Mouse (Mus musculus) heart, embryonic 15.5 days (tissue): ENCODE data around the gene Mtfr2. TPM values are rescaled to one million over a fixed set of nuclear protein-coding genes. Genes with fewer than 3 reads are reported as not detected.

Experiments
- ATAC-seq: fragments of 200-750 bp; cut with Nextera tagmentation; replicated peaks from 2 replicates; pipeline ENCODE4 v1.8.0; 2017; ENCODE audit warnings: low read depth, moderate TSS enrichment; ENCODE audit not compliant: insufficient number of reproducible peaks, insufficient read depth, low FRiP score
- H3K27ac ChIP-seq: fragments of 300-500 bp; sonication (generic); 2 replicates; pipeline ENCODE4 v1.5.1; 2015; ENCODE audit warnings: mild to moderate bottlenecking, inconsistent platforms
- H3K27me3 ChIP-seq: fragments of 300-500 bp; sonication (generic); 2 replicates; pipeline ENCODE4 v1.6.1; 2015; ENCODE audit warnings: inconsistent platforms
- H3K36me3 ChIP-seq: fragments of 300-500 bp; sonication (generic); 2 replicates; pipeline ENCODE4 v1.6.1; 2015; ENCODE audit warnings: mild to moderate bottlenecking, inconsistent platforms
- H3K4me1 ChIP-seq: fragments of 300-500 bp; sonication (generic); replicated peaks from 2 replicates; pipeline ENCODE4 v1.6.1; 2015; ENCODE audit warnings: inconsistent platforms
- H3K4me2 ChIP-seq: fragments of 300-500 bp; sonication (generic); 2 replicates; pipeline ENCODE4 v1.6.1; 2015; ENCODE audit warnings: inconsistent platforms, mild to moderate bottlenecking, moderate library complexity
- H3K4me3 ChIP-seq: fragments of 300-500 bp; sonication (generic); 2 replicates; pipeline ENCODE4 v1.5.1; 2015; ENCODE audit warnings: mild to moderate bottlenecking, inconsistent platforms
- H3K9ac ChIP-seq: fragments of 300-500 bp; sonication (generic); 2 replicates; pipeline ENCODE4 v1.6.1; 2015; ENCODE audit warnings: mild to moderate bottlenecking, inconsistent platforms
- H3K9me3 ChIP-seq: fragments of 300-500 bp; sonication (generic); replicated peaks from 2 replicates; pipeline ENCODE4 v1.6.1; 2016; ENCODE audit warnings: inconsistent platforms
- WGBS: fragments of 180-500 bp; shearing (Covaris S2); methylation state at CpG from one replicate; pipeline ENCODE4 v1.1.7; 2015; ENCODE audit warnings: mixed read lengths; 5-methylcytosine and 5-hydroxymethylcytosine counted together
- polyA plus RNA-seq: library from polyadenylated mRNA; unstranded; fragments of >200 nt; fragmentation: Nextera tagmentation; extraction: Ambion mirVana; gene quantifications from 2 replicates; pipeline ENCODE4 v1.2.1, GENCODE M21; 2015

The Mtfr2 gene
- polyA plus RNA-seq, 1 experiment from 2014 or later, result 2.1 TPM

DNA sequence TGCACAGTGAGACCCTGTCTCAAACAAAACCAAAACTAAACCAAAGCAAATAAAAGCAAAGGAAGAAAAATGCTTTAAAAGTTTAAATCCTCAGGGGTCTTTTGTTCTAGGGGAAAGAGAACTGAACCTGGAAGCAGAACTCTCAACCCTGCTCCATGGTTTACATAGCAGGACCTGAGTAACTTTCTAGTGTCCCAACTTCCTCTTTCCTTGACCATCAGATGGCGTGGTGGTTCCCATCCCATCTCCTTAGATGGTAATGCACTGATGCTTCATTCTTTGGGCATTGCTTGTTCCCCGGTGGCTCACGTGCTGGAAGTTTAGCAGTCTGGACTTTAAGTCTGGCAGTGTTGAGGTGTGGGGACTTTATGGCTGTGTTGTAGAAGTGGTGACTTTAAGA is 33.8 kb downstream of the Mtfr2 start:
- no peak overlapping the region for H3K9ac ChIP-seq
- WGBS, result 77% methylated on average over 3 of the region's 3 CpGs
- ATAC-seq, result no peak
- peaks cover 5% of the 10 kb centered on the region; the same call in 1 of the 2 replicates for H3K4me1 ChIP-seq
- no peak overlapping the region for H3K4me2 ChIP-seq
- no peaks in the 10 kb centered on the region for H3K36me3 ChIP-seq
- H3K27me3 ChIP-seq, result no peaks in the 10 kb centered on the region
- no peak overlapping the region for H3K4me3 ChIP-seq
- no peak overlapping the region for H3K27ac ChIP-seq
- no peaks in the 10 kb centered on the region for H3K9me3 ChIP-seq

DNA sequence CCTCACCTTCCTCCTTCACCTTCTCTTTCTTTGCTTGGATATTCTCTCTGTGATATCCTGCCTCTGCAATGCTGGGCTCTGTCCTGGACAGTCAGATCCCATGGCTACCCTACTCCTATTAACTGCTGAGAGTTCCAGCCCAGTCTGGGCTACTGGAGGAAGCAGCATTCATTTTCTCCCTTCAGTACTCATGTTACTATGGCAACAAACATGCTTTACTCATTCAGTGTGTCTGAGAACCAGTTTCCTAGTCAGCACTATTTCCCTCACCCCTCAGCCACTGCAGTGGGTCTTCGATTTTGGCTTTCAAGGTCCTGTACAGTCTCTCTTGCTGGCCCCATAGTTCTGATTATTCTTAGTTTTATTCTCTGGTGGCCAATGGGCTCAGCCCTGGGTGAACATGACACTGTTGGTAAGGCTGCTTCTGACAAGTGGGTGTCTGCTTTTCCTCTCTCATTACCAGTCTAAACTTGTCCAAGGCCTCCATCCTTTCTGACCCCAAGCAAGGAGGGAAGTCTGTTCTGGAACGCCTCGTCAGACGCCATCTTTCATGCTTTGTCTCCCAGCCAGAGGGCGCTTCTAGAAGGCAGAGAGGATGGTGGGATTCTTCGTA is 35.3 kb downstream of the Mtfr2 start:
- WGBS, result 59% methylated on average over 6 of the region's 6 CpGs

DNA sequence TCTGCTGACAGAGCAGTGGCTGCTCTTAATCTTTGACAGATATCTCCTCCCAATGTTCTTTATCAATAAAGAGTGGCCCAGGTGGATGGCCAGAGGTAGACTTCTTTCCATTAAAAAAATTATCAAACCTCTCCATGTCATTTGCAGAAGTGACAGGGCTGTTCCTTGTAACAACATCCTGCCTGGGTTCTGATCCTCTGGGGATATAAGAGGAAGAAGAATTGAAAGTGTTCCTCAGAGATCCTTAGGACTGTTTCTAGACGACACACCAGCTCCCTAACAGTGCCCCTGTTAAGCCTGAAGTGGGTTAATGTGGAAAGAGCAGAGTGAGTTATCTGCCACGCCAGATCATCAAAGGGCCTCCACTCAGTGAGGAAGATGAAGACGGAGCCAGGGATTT is 43.0 kb downstream of the Mtfr2 start:
- H3K27ac ChIP-seq, result no peak overlapping the region
- 45% methylated on average over 3 of the region's 3 CpGs for WGBS
- no peak overlapping the region for H3K4me3 ChIP-seq
- no peaks in the 10 kb centered on the region for H3K27me3 ChIP-seq
- no peak for ATAC-seq
- no peaks in the 10 kb centered on the region for H3K9me3 ChIP-seq
- H3K4me1 ChIP-seq, result no peaks in the 10 kb centered on the region
- H3K9ac ChIP-seq, result no peak overlapping the region
- no peaks in the 10 kb centered on the region for H3K36me3 ChIP-seq
- no peak overlapping the region for H3K4me2 ChIP-seq

More for the DNA sequence above, 35.3 kb downstream of the Mtfr2 start:
- Histone ChIP-seq H3K27ac (no peak overlapping the region), H3K9me3 (no peaks in the 10 kb centered on the region), H3K4me3 (no peak overlapping the region), H3K4me2 (no peak overlapping the region), H3K9ac (no peak overlapping the region), H3K36me3 (no peaks in the 10 kb centered on the region), H3K4me1 (peaks cover 5% of the 10 kb centered on the region; the same call in 1 of the 2 replicates), H3K27me3 (no peaks in the 10 kb centered on the region)
- no peak for ATAC-seq

GRCm38 (mm10) chr10:20394815-20395214 is 47.2 kb downstream of the Mtfr2 start:
- H3K36me3 ChIP-seq, result no peaks in the 10 kb centered on the region
- H3K4me3 ChIP-seq, result no peak overlapping the region
- no peak overlapping the region for H3K4me2 ChIP-seq
- no peaks in the 10 kb centered on the region for H3K27me3 ChIP-seq
- no peak for ATAC-seq
- no peak overlapping the region for H3K9ac ChIP-seq
- 56% methylated on average over 5 of the region's 5 CpGs for WGBS
- H3K4me1 ChIP-seq, result 0 out of 2 replicates have a peak, but pooled peaks cover 7% of the 10 kb centered on the region
- H3K27ac ChIP-seq, result no peak overlapping the region
- no peaks in the 10 kb centered on the region for H3K9me3 ChIP-seq

GRCm38 (mm10) chr10:20395778-20396177 is 48.2 kb downstream of the Mtfr2 start:
- WGBS, result 89% methylated on average over 3 of the region's 3 CpGs
- no peak for ATAC-seq
- H3K4me2 ChIP-seq, result no peak overlapping the region

DNA sequence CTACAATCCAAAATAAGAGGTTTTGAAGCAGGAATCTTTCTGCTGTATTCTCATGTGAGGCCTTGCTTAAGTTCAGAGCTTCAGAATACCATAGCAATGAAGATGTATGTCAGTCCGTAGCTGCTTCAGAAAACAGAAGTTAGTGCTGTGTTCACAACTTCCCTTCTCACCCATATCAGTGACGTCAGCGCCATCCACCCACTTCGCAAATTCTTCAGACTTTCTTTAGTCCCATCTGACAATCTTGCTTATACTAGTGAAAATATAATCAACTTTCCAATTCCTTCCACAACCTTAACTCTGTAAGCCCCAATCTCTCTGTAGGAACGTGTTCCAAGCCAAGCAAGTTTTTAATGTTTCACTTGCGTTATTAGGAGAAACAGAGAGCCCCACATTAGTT is 50.7 kb downstream of the Mtfr2 start:
- WGBS, result 40% methylated on average over 6 of the region's 6 CpGs
- no peaks in the 10 kb centered on the region for H3K9me3 ChIP-seq
- no peak overlapping the region for H3K4me3 ChIP-seq
- 0 out of 2 replicates have a peak, but pooled peaks cover 7% of the 10 kb centered on the region for H3K4me1 ChIP-seq
- no peaks in the 10 kb centered on the region for H3K36me3 ChIP-seq
- no peak overlapping the region for H3K9ac ChIP-seq
- peak overlapping the region; percentile 32; the same call in 1 of the 2 replicates for H3K4me2 ChIP-seq
- ATAC-seq, result no peak
- no peaks in the 10 kb centered on the region for H3K27me3 ChIP-seq
- peak overlapping the region; percentile 31; the same call in 1 of the 2 replicates for H3K27ac ChIP-seq

More at GRCm38 (mm10) chr10:20395778-20396177, 48.2 kb downstream of the Mtfr2 start:
- no peaks in the 10 kb centered on the region for H3K9me3 ChIP-seq
- H3K36me3 ChIP-seq, result no peaks in the 10 kb centered on the region
- no peak overlapping the region for H3K27ac ChIP-seq
- no peak overlapping the region for H3K4me3 ChIP-seq
- H3K9ac ChIP-seq, result no peak overlapping the region
- 0 out of 2 replicates have a peak, but pooled peaks cover 7% of the 10 kb centered on the region for H3K4me1 ChIP-seq
- no peaks in the 10 kb centered on the region for H3K27me3 ChIP-seq

DNA sequence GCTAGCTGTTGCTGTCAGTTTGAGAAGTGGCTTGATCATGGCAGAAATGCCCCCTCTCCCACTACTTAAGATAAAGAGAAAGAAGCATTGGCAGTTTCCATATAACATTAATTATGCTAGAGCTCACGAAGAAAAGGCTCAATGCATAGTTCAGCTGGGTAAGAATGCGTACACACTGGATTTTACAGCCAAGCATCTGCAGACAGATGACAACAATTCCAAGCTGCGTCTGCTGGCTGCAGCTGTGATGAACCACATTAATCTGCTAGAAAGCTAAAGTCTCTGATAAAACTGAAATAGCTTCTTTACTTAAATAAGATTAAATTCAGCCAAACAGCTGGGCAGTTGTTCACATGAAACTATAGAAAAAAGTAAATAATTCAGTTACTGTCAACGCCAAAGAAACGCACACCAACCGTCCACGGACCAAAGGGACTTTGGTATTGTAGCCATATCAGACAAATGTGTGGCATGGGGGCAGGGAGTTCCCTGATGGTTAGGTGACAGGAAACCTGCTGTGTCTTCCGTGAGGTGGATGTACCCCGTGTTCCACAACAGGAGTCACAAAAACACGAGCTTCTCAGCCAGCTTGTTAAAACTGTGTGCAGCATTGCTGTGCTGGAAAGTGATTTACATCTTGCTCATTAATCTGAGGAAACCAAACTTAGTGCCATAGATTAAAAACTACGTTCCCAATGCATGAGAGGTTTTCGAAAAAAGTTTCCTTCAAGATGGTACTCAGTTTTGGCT is 51.2 kb downstream of the Mtfr2 start:
- Histone ChIP-seq H3K36me3 (no peaks in the 10 kb centered on the region), H3K9me3 (no peaks in the 10 kb centered on the region), H3K9ac (no peak overlapping the region), H3K4me1 (0 out of 2 replicates have a peak, but pooled peaks cover 7% of the 10 kb centered on the region), H3K27ac (peak overlapping the region; percentile 31; the same call in 1 of the 2 replicates), H3K4me3 (no peak overlapping the region), H3K4me2 (peak overlapping the region; percentile 32; the same call in 1 of the 2 replicates), H3K27me3 (no peaks in the 10 kb centered on the region)
- ATAC-seq, result no peak
- 49% methylated on average over 12 of the region's 12 CpGs for WGBS

DNA sequence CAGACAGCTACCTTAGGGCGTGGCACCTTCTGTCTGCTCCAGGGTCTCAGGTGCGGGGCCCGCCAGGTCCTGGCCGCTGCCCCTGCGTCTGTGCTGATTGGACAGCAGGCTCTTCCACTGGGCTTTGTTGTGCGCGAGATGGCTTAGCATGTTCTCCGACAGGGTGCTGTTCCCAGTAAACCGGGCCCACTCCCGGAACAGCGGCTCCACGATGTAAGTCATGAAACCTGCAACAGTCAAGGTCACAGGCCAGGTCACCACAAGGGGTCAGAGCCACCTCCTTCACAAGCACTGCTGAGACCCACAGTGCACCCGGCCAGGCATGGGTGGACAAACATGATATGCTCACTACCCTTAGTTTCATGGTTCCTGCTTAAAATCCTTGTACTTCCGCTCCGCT is 52.8 kb downstream of the Mtfr2 start:
- H3K27ac ChIP-seq, result no peak overlapping the region
- no peak overlapping the region for H3K4me3 ChIP-seq
- H3K9ac ChIP-seq, result no peak overlapping the region
- H3K4me2 ChIP-seq, result no peak overlapping the region
- H3K36me3 ChIP-seq, result no peaks in the 10 kb centered on the region
- H3K9me3 ChIP-seq, result no peaks in the 10 kb centered on the region
- H3K4me1 ChIP-seq, result 0 out of 2 replicates have a peak, but pooled peaks cover 7% of the 10 kb centered on the region
- no peaks in the 10 kb centered on the region for H3K27me3 ChIP-seq
- WGBS, result 69% methylated on average over 15 of the region's 15 CpGs
- ATAC-seq, result no peak

DNA sequence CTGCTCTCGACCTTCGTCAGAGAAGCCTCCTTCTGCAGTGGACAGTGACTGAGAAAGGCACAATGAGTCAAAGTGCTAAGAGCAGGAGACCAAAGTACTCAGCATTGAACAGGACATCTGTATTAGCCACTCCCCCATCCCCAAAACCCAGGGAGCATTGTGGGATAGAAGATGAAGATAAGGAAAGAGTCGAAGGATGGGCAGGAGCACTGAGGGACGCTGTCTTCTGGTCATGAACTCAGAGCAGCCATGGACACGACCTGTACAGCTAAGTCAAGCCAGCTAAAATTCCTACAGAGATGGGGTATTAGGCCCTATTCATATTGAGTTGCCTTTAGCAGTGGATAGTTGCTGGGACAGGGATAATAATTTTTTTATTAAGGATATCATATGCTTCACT is 55.4 kb downstream of the Mtfr2 start:
- Histone ChIP-seq H3K4me2 (no peak overlapping the region), H3K27me3 (no peaks in the 10 kb centered on the region), H3K4me3 (no peak overlapping the region), H3K9ac (no peak overlapping the region), H3K4me1 (peaks cover 7% of the 10 kb centered on the region; the same call in 1 of the 2 replicates), H3K36me3 (no peaks in the 10 kb centered on the region), H3K27ac (no peak overlapping the region), H3K9me3 (no peaks in the 10 kb centered on the region)
- ATAC-seq, result no peak
- 75% methylated on average over 5 of the region's 5 CpGs for WGBS

DNA sequence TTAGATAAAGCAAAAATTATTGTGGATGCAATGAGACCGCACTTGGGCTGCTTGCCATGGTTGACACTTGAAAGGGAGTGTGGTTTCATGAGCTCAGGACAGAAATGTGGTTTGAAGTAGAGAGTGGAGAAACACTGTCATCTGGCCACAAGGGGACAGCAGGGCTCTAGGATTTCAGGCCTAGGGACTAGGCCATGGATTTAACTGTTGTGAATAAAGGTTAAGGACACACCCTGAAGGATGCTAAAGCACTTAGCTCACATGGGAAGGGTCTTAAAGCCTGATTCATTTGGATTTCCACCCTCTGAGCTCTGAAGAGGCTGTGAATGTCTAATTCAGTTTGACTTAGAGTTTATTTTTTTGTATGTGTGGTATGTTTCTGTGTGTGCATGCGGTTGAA is 57.9 kb downstream of the Mtfr2 start:
- no peaks in the 10 kb centered on the region for H3K36me3 ChIP-seq
- no peak; the same call in 1 of the 2 replicates for ATAC-seq

DNA sequence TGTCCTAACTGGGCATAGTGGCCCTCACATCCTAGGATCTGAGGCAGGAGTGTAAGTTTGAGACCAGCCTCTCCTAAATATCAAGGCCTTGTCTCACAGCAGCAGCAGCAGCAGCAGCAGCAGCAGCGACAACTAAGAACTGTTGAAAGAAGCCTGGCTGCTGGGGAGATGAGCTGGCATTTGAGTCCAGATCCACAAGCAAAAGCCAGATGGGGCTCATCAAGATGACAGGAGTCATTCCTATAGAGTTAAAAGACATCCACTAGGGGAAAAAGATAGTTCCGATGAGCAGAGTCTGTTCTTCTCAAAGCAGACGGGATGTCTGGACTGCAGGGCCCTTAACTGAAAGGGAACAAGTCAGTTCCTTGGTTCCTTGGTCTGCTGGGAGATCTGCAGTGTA is 60.8 kb downstream of the Mtfr2 start:
- Histone ChIP-seq H3K4me1 (peaks cover 16% of the 10 kb centered on the region), H3K9me3 (no peaks in the 10 kb centered on the region), H3K36me3 (0 out of 2 replicates have a peak, but pooled peaks cover 7% of the 10 kb centered on the region), H3K27ac (peak overlapping the region; percentile 38), H3K27me3 (no peaks in the 10 kb centered on the region), H3K4me2 (no peak overlapping the region), H3K4me3 (no peak overlapping the region), H3K9ac (no peak overlapping the region)
- 0 out of 2 replicates have a peak, but pooled peaks have one; percentile 35 for ATAC-seq
- 19% methylated on average over 3 of the region's 3 CpGs for WGBS

More for the DNA sequence above, 57.9 kb downstream of the Mtfr2 start:
- Histone ChIP-seq H3K4me1 (peaks cover 16% of the 10 kb centered on the region), H3K4me2 (no peak overlapping the region), H3K4me3 (no peak overlapping the region), H3K9me3 (no peaks in the 10 kb centered on the region), H3K9ac (no peak overlapping the region), H3K27ac (no peak overlapping the region), H3K27me3 (no peaks in the 10 kb centered on the region)
- WGBS, result 68% methylated on average over 2 of the region's 2 CpGs
